Mouse (Mus musculus): ENCODE results near the gene Aipl1.
"Not testable (repeated sequence)": the region's sequence is repeated elsewhere in the genome, so short reads cannot be mapped to it uniquely, and the experiment has no call there.

The Aipl1 gene

GRCm38 (mm10) chr11:72021015-72021414 lies 16.3 kb downstream of the Aipl1 start:
- DNase-seq (ENCODE audit: extremely low spot score, low spot score): no peak

- DNase-seq (ENCODE audit: extremely low spot score, low spot score): no peak
Observed at GRCm38 (mm10) chr11:72017253-72017601, 20.1 kb downstream of the Aipl1 start.

- DNase-seq (ENCODE audit: extremely low spot score, low spot score): no peak
Observed at GRCm38 (mm10) chr11:72016518-72017252, 20.6 kb downstream of the Aipl1 start.

- no peak for DNase-seq (ENCODE audit: extremely low spot score, low spot score)
Observed at GRCm38 (mm10) chr11:72014674-72015073, 22.6 kb downstream of the Aipl1 start.

GRCm38 (mm10) chr11:72011955-72012354 lies 25.4 kb downstream of the Aipl1 start:
- DNase-seq (ENCODE audit: extremely low spot score, low spot score): no peak

GRCm38 (mm10) chr11:72010940-72011722 lies 26.2 kb downstream of the Aipl1 start:
- no peak for DNase-seq (ENCODE audit: extremely low spot score, low spot score)

- no peak for DNase-seq (ENCODE audit: extremely low spot score, low spot score)
Observed at GRCm38 (mm10) chr11:72010367-72010766, 26.9 kb downstream of the Aipl1 start.

GRCm38 (mm10) chr11:72005547-72005946 lies 31.8 kb downstream of the Aipl1 start:
- no peak for DNase-seq (ENCODE audit: extremely low spot score, low spot score)

GRCm38 (mm10) chr11:72003171-72003570 lies 34.1 kb downstream of the Aipl1 start:
- DNase-seq (ENCODE audit: extremely low spot score, low spot score): no peak

- no peak for DNase-seq (ENCODE audit: extremely low spot score, low spot score)
Observed at GRCm38 (mm10) chr11:72002138-72002853, 35.0 kb downstream of the Aipl1 start.

GRCm38 (mm10) chr11:72000194-72000593 lies 37.1 kb downstream of the Aipl1 start:
- DNase-seq (ENCODE audit: extremely low spot score, low spot score): no peak

- DNase-seq (ENCODE audit: extremely low spot score, low spot score): no peak
Observed at GRCm38 (mm10) chr11:71996805-71997204, 40.5 kb downstream of the Aipl1 start.

- DNase-seq (ENCODE audit: extremely low spot score, low spot score): peak; percentile 40
Observed at GRCm38 (mm10) chr11:71995968-71996511, 41.3 kb downstream of the Aipl1 start.

GRCm38 (mm10) chr11:71992438-71992837 lies 44.9 kb downstream of the Aipl1 start:
- no peak for DNase-seq (ENCODE audit: extremely low spot score, low spot score)

GRCm38 (mm10) chr11:71991541-71991940 lies 45.8 kb downstream of the Aipl1 start:
- no peak for DNase-seq (ENCODE audit: extremely low spot score, low spot score)

- not testable (repeated sequence) for DNase-seq (ENCODE audit: extremely low spot score, low spot score)
Observed at GRCm38 (mm10) chr11:71989407-71989806, 47.9 kb downstream of the Aipl1 start.

GRCm38 (mm10) chr11:71987159-71988150 lies 49.9 kb downstream of the Aipl1 start:
- DNase-seq (ENCODE audit: extremely low spot score, low spot score): no peak

GRCm38 (mm10) chr11:71985783-71986182 lies 51.5 kb downstream of the Aipl1 start:
- no peak for DNase-seq (ENCODE audit: extremely low spot score, low spot score)

- DNase-seq (ENCODE audit: extremely low spot score, low spot score): no peak
Observed at GRCm38 (mm10) chr11:71985101-71985711, 52.1 kb downstream of the Aipl1 start.

GRCm38 (mm10) chr11:71984093-71984492 lies 53.2 kb downstream of the Aipl1 start:
- no peak for DNase-seq (ENCODE audit: extremely low spot score, low spot score)
